Mouse (Mus musculus) forebrain, embryonic 11.5 days (tissue): ENCODE measurements around the gene Tpst2. TPM values are rescaled to one million over a fixed set of nuclear protein-coding genes. Genes with fewer than 3 reads are reported as not detected.

Experiments
- ATAC-seq: fragments of 200-750 bp; cut with Nextera tagmentation; replicated peaks from 2 replicates; pipeline ENCODE4 v1.8.0; 2017; ENCODE audit warnings: moderate TSS enrichment; ENCODE audit not compliant: low FRiP score
- DNase-seq: peaks from one replicate; pipeline ENCODE4 v3.0.0-alpha.2; 2017; ENCODE audit warnings: low spot score
- H3K27ac ChIP-seq: fragments of 300-500 bp; sonication (generic); 2 replicates; pipeline ENCODE4 v1.5.1; 2014; ENCODE audit warnings: low read depth, low read length
- H3K27me3 ChIP-seq: fragments of 300-500 bp; sonication (generic); 2 replicates; pipeline ENCODE4 v1.6.1; 2014; ENCODE audit warnings: mild to moderate bottlenecking, low read length, mixed read lengths; ENCODE audit not compliant: control insufficient read depth, insufficient read depth
- H3K36me3 ChIP-seq: fragments of 300-500 bp; sonication (generic); 2 replicates; pipeline ENCODE4 v1.6.1; 2014; ENCODE audit warnings: mild to moderate bottlenecking, low read length, moderate library complexity, mixed read lengths; ENCODE audit not compliant: control insufficient read depth, insufficient read depth
- H3K4me1 ChIP-seq: fragments of 300-500 bp; sonication (generic); replicated peaks from 2 replicates; pipeline ENCODE4 v1.6.1; 2014; ENCODE audit warnings: low read length, mixed read lengths; ENCODE audit not compliant: control insufficient read depth, insufficient read depth
- H3K4me2 ChIP-seq: fragments of 300-500 bp; sonication (generic); 2 replicates; pipeline ENCODE4 v1.6.1; 2014; ENCODE audit warnings: low read depth, mild to moderate bottlenecking, low read length, moderate library complexity, mixed read lengths; ENCODE audit not compliant: severe bottlenecking
- H3K4me3 ChIP-seq: fragments of 300-500 bp; sonication (generic); 2 replicates; pipeline ENCODE4 v1.5.1; 2014; ENCODE audit warnings: low read depth, low read length
- H3K9ac ChIP-seq: fragments of 300-500 bp; sonication (generic); 2 replicates; pipeline ENCODE4 v1.6.1; 2014; ENCODE audit warnings: low read length
- H3K9me3 ChIP-seq: fragments of 300-500 bp; sonication (generic); 2 replicates; pipeline ENCODE4 v1.6.1; 2016; ENCODE audit warnings: low read length, mixed read lengths; ENCODE audit not compliant: control insufficient read depth
- WGBS: fragments of 180-500 bp; shearing (Covaris S2); extraction: QIAGEN DNeasy Blood & Tissue Kit; methylation state at CpG from one replicate; pipeline ENCODE4 v1.1.7; 2014; 5-methylcytosine and 5-hydroxymethylcytosine counted together
- polyA plus RNA-seq: library from polyadenylated mRNA; unstranded; fragments of >200 nt; fragmentation: Nextera tagmentation; extraction: Ambion mirVana; gene quantifications from 2 replicates; pipeline ENCODE4 v1.2.1, GENCODE M21; 2014

The Tpst2 gene
- polyA plus RNA-seq, 1 experiment from 2014 or later, result 30.9 TPM

DNA sequence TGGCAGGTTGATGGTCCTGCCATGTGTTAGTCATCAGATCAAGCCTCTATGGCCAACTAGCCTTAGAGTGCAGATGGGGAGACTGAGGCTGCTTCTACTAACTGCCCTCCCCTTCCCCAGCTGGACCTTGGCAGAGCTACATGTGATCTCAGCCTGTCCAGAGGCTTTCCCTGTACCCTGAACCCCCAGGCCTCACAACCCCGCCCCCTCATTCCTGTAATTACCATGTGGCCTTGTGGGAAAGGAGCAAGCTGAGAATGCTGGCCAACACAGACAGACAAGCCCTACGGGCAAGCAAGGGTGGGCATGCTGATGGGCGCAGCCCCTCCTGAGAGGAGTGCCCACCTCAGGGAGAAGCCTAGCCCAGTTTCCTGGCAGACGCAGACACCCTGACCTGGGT lies 18.2 kb downstream of the Tpst2 start:
- Histone ChIP-seq H3K9me3 (no peaks in the 10 kb centered on the region), H3K4me2 (no peak overlapping the region), H3K27ac (no peak overlapping the region), H3K4me1 (no peaks in the 10 kb centered on the region; the same call in 1 of the 2 replicates), H3K27me3 (no peaks in the 10 kb centered on the region), H3K4me3 (no peak overlapping the region), H3K9ac (no peak overlapping the region), H3K36me3 (no peaks in the 10 kb centered on the region)
- 73% methylated on average over 4 of the region's 4 CpGs for WGBS
- no peak for ATAC-seq
- DNase-seq, result no peak

DNA sequence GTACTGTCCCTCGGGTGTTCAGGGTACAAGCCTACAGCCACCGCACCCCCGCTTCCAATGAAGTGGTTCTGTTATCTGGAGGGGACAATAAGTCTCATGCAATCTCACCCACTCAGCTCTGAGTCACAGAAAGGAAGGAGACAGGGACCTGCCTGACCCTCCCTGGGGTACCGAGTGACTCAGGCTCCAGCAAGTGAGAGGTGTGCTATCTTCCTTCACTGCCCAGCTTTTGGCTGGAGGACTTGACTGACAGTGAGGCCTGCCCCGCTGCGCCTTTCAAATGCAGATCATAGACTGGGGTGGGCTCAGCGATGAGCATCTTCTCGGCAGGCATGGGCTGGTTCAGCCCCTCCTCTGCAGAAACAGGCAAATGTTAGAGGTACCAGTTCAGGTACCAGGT lies 18.7 kb downstream of the Tpst2 start:
- no peak overlapping the region for H3K9ac ChIP-seq

DNA sequence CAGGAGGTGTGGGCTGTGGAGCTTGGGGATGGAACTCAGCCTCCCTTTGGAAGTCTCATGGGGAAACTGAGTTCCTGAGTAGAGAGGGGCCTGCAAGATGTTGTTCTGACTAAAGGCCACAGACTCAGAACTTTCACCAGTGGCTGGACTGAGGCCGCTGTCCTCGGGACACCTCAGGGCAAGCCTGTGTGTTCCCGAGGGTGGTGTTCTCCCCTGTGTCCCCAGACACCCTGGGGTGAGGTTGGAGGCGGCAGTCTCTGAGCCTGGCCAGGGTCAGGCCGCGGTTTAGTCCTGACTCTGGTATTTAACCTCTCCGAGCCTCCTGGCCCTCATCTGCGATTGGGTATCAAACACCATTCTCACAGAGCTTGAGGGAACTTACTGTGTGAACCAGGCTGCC lies 19.1 kb downstream of the Tpst2 start:
- H3K36me3 ChIP-seq, result no peaks in the 10 kb centered on the region
- H3K27me3 ChIP-seq, result no peaks in the 10 kb centered on the region
- H3K4me3 ChIP-seq, result no peak overlapping the region
- H3K27ac ChIP-seq, result no peak overlapping the region
- no peaks in the 10 kb centered on the region for H3K9me3 ChIP-seq
- DNase-seq (no peak), ATAC-seq (no peak)
- WGBS, result 49% methylated on average over 8 of the region's 8 CpGs
- H3K4me2 ChIP-seq, result no peak overlapping the region
- H3K4me1 ChIP-seq, result no peaks in the 10 kb centered on the region; the same call in 1 of the 2 replicates
- no peak overlapping the region for H3K9ac ChIP-seq

More for the DNA sequence above, 18.7 kb downstream of the Tpst2 start:
- Histone ChIP-seq H3K36me3 (no peaks in the 10 kb centered on the region), H3K27ac (no peak overlapping the region), H3K4me2 (no peak overlapping the region), H3K9me3 (no peaks in the 10 kb centered on the region), H3K27me3 (no peaks in the 10 kb centered on the region), H3K4me1 (no peaks in the 10 kb centered on the region; the same call in 1 of the 2 replicates), H3K4me3 (no peak overlapping the region)
- DNase-seq (no peak), ATAC-seq (no peak)
- 34% methylated on average over 8 of the region's 8 CpGs for WGBS

DNA sequence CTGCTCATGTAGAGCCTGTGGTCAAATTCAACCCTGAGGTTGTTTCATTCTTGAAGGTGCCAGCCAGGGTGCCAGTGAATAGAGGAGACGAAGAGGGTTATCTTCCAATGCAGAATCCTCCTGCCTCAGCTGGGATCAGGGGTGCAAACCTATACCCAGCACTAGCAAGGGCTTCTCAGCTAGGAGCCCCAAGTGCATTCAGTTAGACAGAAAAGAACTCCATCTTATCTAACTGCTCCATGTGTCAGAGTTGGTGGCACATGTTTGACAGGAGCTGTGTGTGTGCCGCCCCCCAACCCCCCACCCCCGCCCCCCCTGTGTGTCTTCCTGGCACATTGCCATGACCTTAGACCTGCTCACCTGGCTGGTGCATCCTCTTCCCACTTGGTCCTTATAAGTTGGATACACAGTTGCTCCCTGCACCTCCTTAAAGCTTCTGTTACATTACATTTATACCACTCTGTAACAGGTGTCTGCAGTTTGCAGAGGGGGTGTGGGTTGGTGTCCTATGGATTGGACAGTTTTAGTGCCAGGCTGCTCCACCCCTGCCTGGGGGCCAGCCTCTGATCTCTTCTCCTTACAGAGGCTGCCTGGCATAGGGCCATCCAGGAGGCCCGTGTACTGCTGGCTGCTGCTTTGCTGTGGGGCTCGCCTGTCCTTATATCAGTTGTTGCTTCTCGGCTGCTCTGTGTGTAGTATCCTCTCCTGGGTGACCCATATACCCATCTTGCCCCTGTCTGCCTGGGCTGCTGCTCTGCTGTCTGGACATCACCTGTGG lies 20.1 kb downstream of the Tpst2 start:
- H3K9me3 ChIP-seq, result no peaks in the 10 kb centered on the region
- no peak overlapping the region for H3K27ac ChIP-seq
- H3K27me3 ChIP-seq, result no peaks in the 10 kb centered on the region
- no peaks in the 10 kb centered on the region; the same call in 1 of the 2 replicates for H3K4me1 ChIP-seq
- DNase-seq, result no peak
- no peak for ATAC-seq
- 88% methylated on average over 6 of the region's 6 CpGs for WGBS
- H3K4me3 ChIP-seq, result no peak overlapping the region
- no peak overlapping the region for H3K9ac ChIP-seq
- no peak overlapping the region for H3K4me2 ChIP-seq
- H3K36me3 ChIP-seq, result no peaks in the 10 kb centered on the region

DNA sequence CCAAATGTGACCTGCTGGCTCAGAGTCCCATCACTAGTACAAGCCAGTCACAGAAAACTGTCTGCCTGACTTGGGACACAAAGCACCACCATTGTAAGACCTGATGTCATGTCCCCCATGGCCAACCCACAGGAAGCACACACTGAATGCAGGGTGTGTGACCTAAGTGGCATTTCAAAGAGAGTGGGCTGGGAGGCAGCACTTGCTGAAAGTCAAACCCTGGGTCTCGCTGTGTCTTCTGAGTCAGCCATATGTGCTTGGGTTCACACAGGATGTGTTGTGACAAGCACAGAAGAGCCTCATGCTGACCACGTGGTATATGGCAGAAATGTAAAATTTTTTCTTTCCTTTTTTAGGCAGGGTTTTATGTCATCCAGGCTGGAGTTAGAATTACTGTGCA lies 20.8 kb downstream of the Tpst2 start:
- Histone ChIP-seq H3K36me3 (no peaks in the 10 kb centered on the region), H3K4me1 (no peaks in the 10 kb centered on the region; the same call in 1 of the 2 replicates), H3K27ac (no peak overlapping the region), H3K9ac (no peak overlapping the region), H3K9me3 (no peaks in the 10 kb centered on the region), H3K4me2 (no peak overlapping the region), H3K4me3 (no peak overlapping the region), H3K27me3 (no peaks in the 10 kb centered on the region)
- 85% methylated on average over 2 of the region's 2 CpGs for WGBS
- DNase-seq, result no peak
- ATAC-seq, result no peak

DNA sequence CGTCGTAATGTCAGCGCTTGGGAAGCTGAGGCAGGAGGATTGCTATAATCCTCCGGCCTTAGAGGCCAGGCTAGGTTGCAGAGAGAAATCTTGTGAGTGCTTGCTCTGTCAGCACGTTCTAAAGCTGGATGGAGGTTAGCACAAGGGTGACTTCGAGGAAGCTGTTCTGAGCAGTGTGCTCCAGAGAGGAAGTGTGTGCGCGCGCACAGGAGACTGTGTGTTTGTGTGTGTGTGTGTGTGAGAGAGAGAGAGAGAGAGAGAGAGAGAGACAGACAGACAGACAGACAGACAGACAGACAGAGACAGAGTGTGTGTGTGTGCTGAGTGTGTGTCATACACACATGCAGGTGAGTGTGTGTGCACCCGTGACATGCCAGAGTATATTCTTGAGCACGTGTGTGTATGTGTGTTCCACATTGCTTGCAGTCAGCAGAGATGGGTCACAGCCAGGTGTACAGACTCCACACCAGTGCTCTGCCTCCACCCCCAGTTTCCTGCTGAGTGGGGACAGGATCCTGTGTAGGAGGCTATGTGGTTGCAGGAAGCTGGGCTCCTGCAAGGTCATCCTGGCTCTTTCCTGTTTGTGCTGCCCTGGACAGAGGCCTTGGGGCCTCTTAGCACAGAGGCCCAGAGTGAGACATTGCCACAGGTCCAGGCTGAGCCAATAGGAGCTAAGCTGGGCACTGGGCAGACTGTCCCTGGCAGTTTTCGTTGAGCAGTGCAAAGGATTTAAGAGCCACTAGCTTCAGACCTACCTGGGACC lies 21.9 kb downstream of the Tpst2 start:
- 91% methylated on average over 12 of the region's 12 CpGs for WGBS
- H3K9ac ChIP-seq, result no peak overlapping the region

DNA sequence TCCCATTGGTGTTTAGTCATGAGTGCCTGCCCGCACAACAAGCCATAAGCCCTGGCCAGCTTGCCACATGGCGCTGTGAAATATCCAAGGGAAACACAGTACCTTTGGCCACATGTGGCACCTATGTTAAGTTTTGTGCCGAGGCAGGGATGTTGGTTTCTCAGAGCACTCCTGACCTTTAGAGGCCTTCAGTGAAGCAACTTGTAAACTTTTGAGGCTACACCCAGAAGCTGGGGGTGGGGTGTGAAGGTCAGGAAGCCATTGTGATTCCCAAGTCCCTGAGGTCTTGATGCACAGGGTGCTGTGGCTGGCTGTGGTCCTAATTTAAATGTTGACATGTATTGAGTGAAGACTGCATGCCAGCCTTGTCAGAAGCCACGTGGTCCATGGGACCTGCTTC lies 22.9 kb downstream of the Tpst2 start:
- ATAC-seq (no peak), DNase-seq (no peak)
- 85% methylated on average over 4 of the region's 4 CpGs for WGBS
- H3K27ac ChIP-seq, result no peak overlapping the region
- H3K9ac ChIP-seq, result no peak overlapping the region
- H3K4me1 ChIP-seq, result no peaks in the 10 kb centered on the region; the same call in 1 of the 2 replicates
- no peaks in the 10 kb centered on the region for H3K9me3 ChIP-seq
- H3K27me3 ChIP-seq, result no peaks in the 10 kb centered on the region
- H3K4me3 ChIP-seq, result no peak overlapping the region
- no peaks in the 10 kb centered on the region for H3K36me3 ChIP-seq
- H3K4me2 ChIP-seq, result no peak overlapping the region

More for the DNA sequence above, 21.9 kb downstream of the Tpst2 start:
- Histone ChIP-seq H3K27me3 (no peaks in the 10 kb centered on the region), H3K4me2 (no peak overlapping the region), H3K27ac (no peak overlapping the region), H3K4me1 (no peaks in the 10 kb centered on the region; the same call in 1 of the 2 replicates), H3K4me3 (no peak overlapping the region), H3K36me3 (no peaks in the 10 kb centered on the region), H3K9me3 (no peaks in the 10 kb centered on the region)
- ATAC-seq (no peak), DNase-seq (no peak)

DNA sequence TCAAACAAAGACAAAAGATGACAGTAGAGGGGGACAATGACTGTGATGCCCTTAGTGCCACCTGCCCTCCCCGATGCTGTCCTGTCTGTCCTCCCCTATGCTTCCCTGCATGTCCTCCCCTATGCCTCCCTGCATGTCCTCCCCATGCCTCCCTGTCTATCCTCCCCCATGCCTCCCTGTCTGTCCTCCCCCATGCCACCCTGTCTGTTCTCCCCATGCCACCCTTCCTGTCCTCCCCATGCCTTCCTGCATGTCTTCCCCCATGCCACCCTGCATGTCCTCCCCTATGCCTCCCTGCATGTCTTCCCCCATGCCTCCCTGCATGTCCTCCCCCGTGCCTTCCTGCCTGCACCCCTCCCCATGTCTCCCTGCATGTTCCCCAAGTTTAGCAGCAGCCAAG lies 23.6 kb downstream of the Tpst2 start:
- no peak overlapping the region for H3K27ac ChIP-seq

More for the DNA sequence above, 23.6 kb downstream of the Tpst2 start:
- Histone ChIP-seq H3K9ac (no peak overlapping the region), H3K4me1 (no peaks in the 10 kb centered on the region), H3K36me3 (no peaks in the 10 kb centered on the region), H3K27me3 (no peaks in the 10 kb centered on the region), H3K4me2 (no peak overlapping the region), H3K9me3 (no peaks in the 10 kb centered on the region), H3K4me3 (no peak overlapping the region)
- ATAC-seq (no peak), DNase-seq (no peak)
- 83% methylated on average over 2 of the region's 2 CpGs for WGBS
